Mouse (Mus musculus) neural tube, embryonic 14.5 days (tissue): ENCODE measurements at regions not wholly inside any gene's neighbourhood (a gene's known extent, or its start where the extent isn't known, plus 50 kb on each side); places are given as distances from the start of the nearest gene placed in this dataset.
A peak's percentile ranks its signal among the peaks of the same experiment; 100 is the strongest.

Experiments
- ATAC-seq: fragments of 200-750 bp; cut with Nextera tagmentation; 2 replicates; pipeline ENCODE4 v1.8.0; 2017; ENCODE audit warnings: low read depth, mild to moderate bottlenecking, moderate TSS enrichment, moderate library complexity
- H3K27ac ChIP-seq: fragments of 300-500 bp; sonication (generic); 2 replicates; pipeline ENCODE4 v1.5.1; 2014; ENCODE audit warnings: low read depth, mild to moderate bottlenecking, control low read depth, low read length, moderate library complexity, mixed read lengths
- H3K27me3 ChIP-seq: fragments of 300-500 bp; sonication (generic); 2 replicates; pipeline ENCODE4 v1.6.1; 2014; ENCODE audit warnings: low read length; ENCODE audit not compliant: control insufficient read depth, insufficient read depth
- H3K36me3 ChIP-seq: fragments of 300-500 bp; sonication (generic); 2 replicates; pipeline ENCODE4 v1.6.1; 2014; ENCODE audit warnings: low read length, mixed read lengths; ENCODE audit not compliant: control insufficient read depth, insufficient read depth
- H3K4me1 ChIP-seq: fragments of 300-500 bp; sonication (generic); 2 replicates; pipeline ENCODE4 v1.6.1; 2014; ENCODE audit warnings: low read length; ENCODE audit not compliant: control insufficient read depth, insufficient read depth
- H3K4me2 ChIP-seq: fragments of 300-500 bp; sonication (generic); 2 replicates; pipeline ENCODE4 v1.6.1; 2014; ENCODE audit warnings: mild to moderate bottlenecking, low read depth, low read length, control low read depth
- H3K4me3 ChIP-seq: fragments of 300-500 bp; sonication (generic); 2 replicates; pipeline ENCODE4 v1.5.1; 2014; ENCODE audit warnings: low read depth, low read length, control low read depth, mixed read lengths
- H3K9ac ChIP-seq: fragments of 300-500 bp; sonication (generic); replicated peaks from 2 replicates; pipeline ENCODE4 v1.6.1; 2014; ENCODE audit warnings: low read depth, mild to moderate bottlenecking, control low read depth, low read length, mixed read lengths
- H3K9me3 ChIP-seq: fragments of 300-500 bp; sonication (generic); 2 replicates; pipeline ENCODE4 v1.6.1; 2016; ENCODE audit warnings: low read length; ENCODE audit not compliant: control insufficient read depth
- WGBS: fragments of 180-500 bp; shearing (Covaris S2); extraction: QIAGEN DNeasy Blood & Tissue Kit; methylation state at CpG from one replicate; pipeline ENCODE4 v1.1.7; 2014; 5-methylcytosine and 5-hydroxymethylcytosine counted together

GRCm38 (mm10) chr2:129883417-129883816 is 83.1 kb downstream of the Stk35 start:
- H3K4me1 ChIP-seq = no peaks in the 10 kb centered on the region
- H3K9ac ChIP-seq = no peak overlapping the region
- H3K9me3 ChIP-seq = no peaks in the 10 kb centered on the region
- no peaks in the 10 kb centered on the region for H3K36me3 ChIP-seq
- no peak overlapping the region for H3K4me3 ChIP-seq
- ATAC-seq = 0 out of 2 replicates have a peak, but pooled peaks have one; percentile 22
- WGBS = 13% methylated on average over 6 of the region's 6 CpGs
- no peak overlapping the region for H3K4me2 ChIP-seq
- no peak overlapping the region for H3K27ac ChIP-seq
- no peaks in the 10 kb centered on the region for H3K27me3 ChIP-seq

GRCm38 (mm10) chr2:129884316-129884715 is 84.0 kb downstream of the Stk35 start:
- no peaks in the 10 kb centered on the region for H3K4me1 ChIP-seq
- no peak overlapping the region for H3K4me2 ChIP-seq
- H3K27me3 ChIP-seq = no peaks in the 10 kb centered on the region
- 48% methylated on average over 3 of the region's 3 CpGs for WGBS
- no peak for ATAC-seq
- no peak overlapping the region for H3K27ac ChIP-seq
- no peak overlapping the region for H3K9ac ChIP-seq
- no peaks in the 10 kb centered on the region for H3K36me3 ChIP-seq
- H3K4me3 ChIP-seq = no peak overlapping the region
- H3K9me3 ChIP-seq = no peaks in the 10 kb centered on the region

- no peak overlapping the region for H3K9ac ChIP-seq
- no peaks in the 10 kb centered on the region for H3K9me3 ChIP-seq
- H3K4me1 ChIP-seq = no peaks in the 10 kb centered on the region
- no peak overlapping the region for H3K4me2 ChIP-seq
- no peak overlapping the region for H3K27ac ChIP-seq
- no peak overlapping the region for H3K4me3 ChIP-seq
- H3K36me3 ChIP-seq = no peaks in the 10 kb centered on the region
- no peaks in the 10 kb centered on the region for H3K27me3 ChIP-seq
- no peak for ATAC-seq
- 95% methylated on average over 7 of the region's 7 CpGs for WGBS
Measured at GRCm38 (mm10) chr2:129885536-129885935, 85.2 kb downstream of the Stk35 start.

GRCm38 (mm10) chr2:129893231-129893630 is 92.9 kb downstream of the Stk35 start:
- Histone ChIP-seq H3K9me3 (no peaks in the 10 kb centered on the region), H3K27me3 (no peaks in the 10 kb centered on the region), H3K9ac (no peak overlapping the region), H3K4me3 (no peak overlapping the region), H3K36me3 (no peaks in the 10 kb centered on the region), H3K4me2 (peak overlapping the region; percentile 11; the same call in 1 of the 2 replicates), H3K27ac (peak overlapping the region; percentile 6; the same call in 1 of the 2 replicates), H3K4me1 (peaks cover 9% of the 10 kb centered on the region)
- 43% methylated on average over 7 of the region's 7 CpGs for WGBS
- no peak; the same call in 1 of the 2 replicates for ATAC-seq

GRCm38 (mm10) chr2:129893832-129894231 is 93.5 kb downstream of the Stk35 start:
- ATAC-seq = peak; percentile 46
- peak overlapping the region; percentile 6; the same call in 1 of the 2 replicates for H3K27ac ChIP-seq
- H3K27me3 ChIP-seq = no peaks in the 10 kb centered on the region
- H3K9ac ChIP-seq = no peak overlapping the region
- peak overlapping the region; percentile 11; the same call in 1 of the 2 replicates for H3K4me2 ChIP-seq
- no peak overlapping the region for H3K4me3 ChIP-seq
- no peaks in the 10 kb centered on the region for H3K9me3 ChIP-seq
- 54% methylated on average over 5 of the region's 5 CpGs for WGBS
- no peaks in the 10 kb centered on the region for H3K36me3 ChIP-seq
- H3K4me1 ChIP-seq = peaks cover 9% of the 10 kb centered on the region

GRCm38 (mm10) chr2:129894906-129895305 is 94.6 kb downstream of the Stk35 start:
- Histone ChIP-seq H3K9ac (no peak overlapping the region), H3K36me3 (no peaks in the 10 kb centered on the region), H3K27ac (no peak overlapping the region), H3K4me1 (peaks cover 9% of the 10 kb centered on the region), H3K27me3 (no peaks in the 10 kb centered on the region), H3K4me3 (no peak overlapping the region), H3K9me3 (no peaks in the 10 kb centered on the region), H3K4me2 (no peak overlapping the region)
- no peak for ATAC-seq
- WGBS = 77% methylated on average over 8 of the region's 8 CpGs

GRCm38 (mm10) chr2:129895369-129895768 is 95.1 kb downstream of the Stk35 start:
- no peaks in the 10 kb centered on the region for H3K36me3 ChIP-seq
- H3K27ac ChIP-seq = no peak overlapping the region
- H3K4me2 ChIP-seq = no peak overlapping the region
- no peaks in the 10 kb centered on the region for H3K9me3 ChIP-seq
- H3K4me3 ChIP-seq = no peak overlapping the region
- WGBS = 92% methylated on average over 6 of the region's 6 CpGs
- no peak overlapping the region for H3K9ac ChIP-seq
- no peaks in the 10 kb centered on the region for H3K27me3 ChIP-seq
- ATAC-seq = no peak
- peaks cover 9% of the 10 kb centered on the region for H3K4me1 ChIP-seq

- no peak overlapping the region for H3K4me2 ChIP-seq
- no peaks in the 10 kb centered on the region for H3K27me3 ChIP-seq
- no peaks in the 10 kb centered on the region for H3K9me3 ChIP-seq
- ATAC-seq = no peak
- H3K36me3 ChIP-seq = no peaks in the 10 kb centered on the region
- no peak overlapping the region for H3K27ac ChIP-seq
- 86% methylated on average over 4 of the region's 4 CpGs for WGBS
- no peak overlapping the region for H3K9ac ChIP-seq
- H3K4me3 ChIP-seq = no peak overlapping the region
- H3K4me1 ChIP-seq = peaks cover 9% of the 10 kb centered on the region
Measured at GRCm38 (mm10) chr2:129896696-129897095, 96.4 kb downstream of the Stk35 start.

- Histone ChIP-seq H3K36me3 (no peaks in the 10 kb centered on the region), H3K4me1 (no peaks in the 10 kb centered on the region), H3K9ac (no peak overlapping the region), H3K27ac (no peak overlapping the region), H3K4me3 (no peak overlapping the region), H3K4me2 (no peak overlapping the region), H3K27me3 (no peaks in the 10 kb centered on the region), H3K9me3 (no peaks in the 10 kb centered on the region)
- WGBS = 66% methylated on average over 4 of the region's 4 CpGs
- ATAC-seq = no peak
Measured at GRCm38 (mm10) chr2:129903383-129904135, 103.2 kb downstream of the Stk35 start.
